Mouse (Mus musculus) limb, embryonic 12.5 days (tissue): ENCODE results near the gene Apex2. TPM values are rescaled to one million over a fixed set of nuclear protein-coding genes. Genes with fewer than 3 reads are reported as not detected.

Source experiments
- ATAC-seq: fragments of 200-750 bp; cut with Nextera tagmentation; 2 replicates; pipeline ENCODE4 v1.8.0; 2017; ENCODE audit warnings: low read depth, moderate TSS enrichment; ENCODE audit not compliant: insufficient number of reproducible peaks, insufficient read depth, low FRiP score, low TSS enrichment
- H3K27ac ChIP-seq: fragments of 300-500 bp; sonication (generic); 2 replicates; pipeline ENCODE4 v1.5.1; 2016; ENCODE audit warnings: mild to moderate bottlenecking, moderate library complexity
- H3K27me3 ChIP-seq: fragments of 300-500 bp; sonication (generic); 2 replicates; pipeline ENCODE4 v1.6.1; 2016; ENCODE audit warnings: mild to moderate bottlenecking, moderate library complexity
- H3K36me3 ChIP-seq: fragments of 300-500 bp; sonication (generic); 2 replicates; pipeline ENCODE4 v1.6.1; 2016; ENCODE audit warnings: mild to moderate bottlenecking, moderate library complexity
- H3K4me1 ChIP-seq: fragments of 300-500 bp; sonication (generic); replicated peaks from 2 replicates; pipeline ENCODE4 v1.6.1; 2016
- H3K4me2 ChIP-seq: fragments of 300-500 bp; sonication (generic); 2 replicates; pipeline ENCODE4 v1.6.1; 2016; ENCODE audit warnings: mild to moderate bottlenecking, moderate library complexity
- H3K4me3 ChIP-seq: fragments of 300-500 bp; sonication (generic); replicated peaks from 2 replicates; pipeline ENCODE4 v1.5.1; 2016; ENCODE audit warnings: mild to moderate bottlenecking
- H3K9ac ChIP-seq: fragments of 300-500 bp; sonication (generic); replicated peaks from 2 replicates; pipeline ENCODE4 v1.6.1; 2016; ENCODE audit warnings: mild to moderate bottlenecking, moderate library complexity
- H3K9me3 ChIP-seq: fragments of 300-500 bp; sonication (generic); 2 replicates; pipeline ENCODE4 v1.6.1; 2016; ENCODE audit warnings: mild to moderate bottlenecking, moderate library complexity
- WGBS: fragments of 180-500 bp; shearing (Covaris S2); methylation state at CpG from one replicate; pipeline ENCODE4 v1.1.7; 2016; 5-methylcytosine and 5-hydroxymethylcytosine counted together
- polyA plus RNA-seq: library from polyadenylated mRNA; unstranded; fragments of >200 nt; fragmentation: Nextera tagmentation; extraction: Ambion mirVana; gene quantifications from 2 replicates; pipeline ENCODE4 v1.2.1, GENCODE M21; 2016

Apex2 gene
- polyA plus RNA-seq, result 26.6 and 30.9 TPM in 2 replicates

DNA sequence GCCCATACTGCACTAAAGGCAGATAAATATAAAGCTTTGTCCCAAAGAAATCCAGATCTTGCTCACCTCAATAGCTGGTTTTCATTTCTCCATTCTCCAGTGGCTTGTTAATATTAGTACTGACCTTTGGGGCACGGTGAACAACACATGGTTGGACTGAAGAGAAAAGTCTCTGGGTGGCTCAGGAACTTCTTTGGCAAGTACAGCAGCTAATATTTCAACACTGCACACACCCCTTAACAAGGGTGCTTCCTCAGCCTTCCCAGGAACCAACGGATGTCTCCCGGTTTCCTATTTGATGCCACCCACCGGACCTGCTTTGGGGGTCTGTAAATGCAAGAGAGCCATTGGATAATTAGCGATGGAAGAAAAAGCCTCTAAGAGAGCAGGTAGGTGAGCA, at the start of gene Apex2:
Gene Apex2, minus strand, starts transcription at position 173 of the 400 bp plus-strand sequence.
- H3K27ac ChIP-seq, result no peak within 1 kb of the TSS
- H3K4me1 ChIP-seq, result no peaks in the 10 kb centered on the region
- H3K9me3 ChIP-seq, result no peaks in the 10 kb centered on the region
- peaks cover 12% of the 10 kb centered on the region; the same call in 1 of the 2 replicates for H3K36me3 ChIP-seq
- peak within 1 kb of the TSS; percentile 59 for H3K4me2 ChIP-seq
- peaks cover 21% of the 10 kb centered on the region for H3K27me3 ChIP-seq
- WGBS, result 56% methylated on average over 5 of the region's 5 CpGs
- no peak within 1 kb of the TSS for H3K9ac ChIP-seq
- no peak for ATAC-seq
- peak within 1 kb of the TSS; percentile 50 for H3K4me3 ChIP-seq

DNA sequence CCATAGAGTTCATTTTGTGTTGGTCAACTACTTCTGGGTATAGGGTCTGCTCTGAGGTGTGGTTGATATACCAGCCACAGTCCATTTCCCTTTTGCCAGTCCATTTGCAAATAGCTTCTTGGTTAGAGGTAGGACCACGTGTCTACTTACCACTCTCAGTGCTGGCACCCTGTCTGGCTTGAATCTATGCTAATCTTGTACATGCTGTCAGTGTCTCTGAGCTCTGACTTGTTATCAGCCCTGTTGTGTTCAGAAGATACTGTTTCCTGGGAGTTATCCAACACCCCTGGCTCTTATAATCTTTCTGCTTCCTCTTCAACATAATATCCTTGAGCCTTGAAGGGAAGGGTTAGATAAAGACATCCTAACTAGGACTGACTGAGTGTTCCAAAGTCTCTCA, 46.8 kb upstream of the Apex2 start:
- no peaks in the 10 kb centered on the region for H3K4me1 ChIP-seq
- 77% methylated on average over 1 of the region's 1 CpGs for WGBS
- H3K4me2 ChIP-seq, result no peak overlapping the region

DNA sequence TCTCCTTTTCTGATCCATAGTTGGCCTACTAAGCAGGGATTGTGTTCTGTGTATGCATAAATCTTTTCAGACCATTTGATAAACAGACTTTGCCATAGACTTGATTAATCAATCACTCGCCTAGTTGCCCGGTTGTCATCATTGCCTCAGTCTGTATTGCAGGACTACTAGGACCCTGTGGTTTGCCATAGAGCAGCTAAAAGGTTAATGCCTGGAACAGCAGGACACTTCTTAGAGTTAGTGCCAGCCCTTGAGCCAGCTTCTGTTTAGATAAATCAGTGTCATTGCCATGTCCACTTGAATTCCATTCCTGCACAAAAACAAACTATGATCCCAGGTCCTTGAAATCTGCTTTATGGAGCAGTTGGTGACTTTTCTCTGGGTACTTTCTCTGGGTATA, 9.2 kb upstream of the Apex2 start:
- 88% methylated on average over 2 of the region's 2 CpGs for WGBS
- H3K27me3 ChIP-seq, result peaks cover 11% of the 10 kb centered on the region; the same call in 1 of the 2 replicates

More for the DNA sequence above, 46.8 kb upstream of the Apex2 start:
- H3K36me3 ChIP-seq, result no peaks in the 10 kb centered on the region
- H3K27ac ChIP-seq, result no peak overlapping the region
- H3K4me3 ChIP-seq, result no peak overlapping the region
- no peak for ATAC-seq
- H3K9ac ChIP-seq, result no peak overlapping the region
- H3K27me3 ChIP-seq, result 0 out of 2 replicates have a peak, but pooled peaks cover under 1% of the 10 kb centered on the region
- H3K9me3 ChIP-seq, result no peaks in the 10 kb centered on the region

DNA sequence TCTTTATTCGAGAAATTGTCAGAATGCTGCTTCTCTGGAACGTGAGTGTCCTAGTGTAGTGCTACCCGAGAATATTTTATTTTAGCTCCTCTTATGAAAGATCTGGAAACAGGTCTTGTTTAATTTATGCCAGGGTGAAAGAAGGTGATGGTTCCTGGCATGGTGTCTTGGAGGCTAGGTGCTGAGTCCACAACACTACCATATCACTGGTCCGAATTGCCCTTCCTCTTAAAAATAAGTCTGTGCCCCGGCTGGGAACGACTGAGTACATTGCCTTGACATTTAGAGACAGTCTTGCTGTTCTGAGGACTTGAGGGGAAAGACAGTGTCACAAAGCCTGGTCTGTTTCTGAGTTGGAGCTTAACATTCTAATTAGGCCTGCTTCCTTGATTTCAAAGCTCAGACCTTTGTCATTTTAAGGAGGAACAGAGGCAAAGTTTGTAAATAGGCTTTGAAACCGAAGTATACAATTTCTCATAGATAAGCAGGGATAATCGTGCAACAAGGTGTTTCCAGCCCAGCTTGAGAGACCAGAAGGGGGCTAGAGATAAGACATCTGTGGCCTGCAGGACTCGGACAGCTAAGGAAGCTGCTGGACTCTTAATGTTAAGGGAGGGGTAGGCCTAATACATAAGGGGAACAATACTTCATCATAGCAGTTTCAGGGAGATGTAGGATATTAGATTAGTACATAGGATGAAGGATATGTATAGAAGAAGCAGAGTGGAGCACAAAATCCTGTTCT, 5.5 kb upstream of the Apex2 start:
- Histone ChIP-seq H3K27me3 (peaks cover 19% of the 10 kb centered on the region; the same call in 1 of the 2 replicates), H3K4me2 (no peak overlapping the region), H3K9ac (no peak overlapping the region), H3K9me3 (no peaks in the 10 kb centered on the region), H3K4me3 (no peak overlapping the region), H3K27ac (no peak overlapping the region), H3K4me1 (no peaks in the 10 kb centered on the region), H3K36me3 (no peaks in the 10 kb centered on the region)
- 86% methylated on average over 9 of the region's 9 CpGs for WGBS
- no peak for ATAC-seq

More for the DNA sequence above, 9.2 kb upstream of the Apex2 start:
- Histone ChIP-seq H3K4me3 (no peak overlapping the region), H3K9me3 (no peaks in the 10 kb centered on the region), H3K4me2 (no peak overlapping the region), H3K27ac (no peak overlapping the region), H3K4me1 (no peaks in the 10 kb centered on the region), H3K36me3 (no peaks in the 10 kb centered on the region), H3K9ac (no peak overlapping the region)
- ATAC-seq, result no peak

DNA sequence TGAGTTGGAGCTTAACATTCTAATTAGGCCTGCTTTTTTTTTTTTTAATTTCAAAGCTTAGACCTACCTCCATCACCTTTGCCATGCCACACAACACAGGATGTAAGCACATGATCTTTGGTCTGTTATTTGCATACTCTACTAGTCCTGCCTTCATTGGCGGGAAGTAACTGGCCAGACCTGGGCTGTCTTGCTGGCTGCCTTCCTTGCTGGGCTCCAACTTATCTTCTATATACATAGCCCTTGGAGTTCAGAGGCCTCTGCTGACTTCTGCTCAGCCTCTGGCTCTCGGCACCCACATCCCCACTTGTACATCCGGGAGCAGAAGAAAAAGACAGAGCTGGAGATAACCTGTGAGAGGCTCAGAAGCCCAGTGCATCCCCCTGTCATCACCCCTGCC, 4.5 kb upstream of the Apex2 start:
- H3K9ac ChIP-seq, result no peak overlapping the region
- H3K9me3 ChIP-seq, result no peaks in the 10 kb centered on the region
- peaks cover 19% of the 10 kb centered on the region; the same call in 1 of the 2 replicates for H3K27me3 ChIP-seq
- no peaks in the 10 kb centered on the region for H3K4me1 ChIP-seq
- H3K36me3 ChIP-seq, result no peaks in the 10 kb centered on the region
- H3K4me3 ChIP-seq, result no peak overlapping the region
- no peak for ATAC-seq
- H3K27ac ChIP-seq, result no peak overlapping the region
- 86% methylated on average over 3 of the region's 3 CpGs for WGBS
- no peak overlapping the region for H3K4me2 ChIP-seq

DNA sequence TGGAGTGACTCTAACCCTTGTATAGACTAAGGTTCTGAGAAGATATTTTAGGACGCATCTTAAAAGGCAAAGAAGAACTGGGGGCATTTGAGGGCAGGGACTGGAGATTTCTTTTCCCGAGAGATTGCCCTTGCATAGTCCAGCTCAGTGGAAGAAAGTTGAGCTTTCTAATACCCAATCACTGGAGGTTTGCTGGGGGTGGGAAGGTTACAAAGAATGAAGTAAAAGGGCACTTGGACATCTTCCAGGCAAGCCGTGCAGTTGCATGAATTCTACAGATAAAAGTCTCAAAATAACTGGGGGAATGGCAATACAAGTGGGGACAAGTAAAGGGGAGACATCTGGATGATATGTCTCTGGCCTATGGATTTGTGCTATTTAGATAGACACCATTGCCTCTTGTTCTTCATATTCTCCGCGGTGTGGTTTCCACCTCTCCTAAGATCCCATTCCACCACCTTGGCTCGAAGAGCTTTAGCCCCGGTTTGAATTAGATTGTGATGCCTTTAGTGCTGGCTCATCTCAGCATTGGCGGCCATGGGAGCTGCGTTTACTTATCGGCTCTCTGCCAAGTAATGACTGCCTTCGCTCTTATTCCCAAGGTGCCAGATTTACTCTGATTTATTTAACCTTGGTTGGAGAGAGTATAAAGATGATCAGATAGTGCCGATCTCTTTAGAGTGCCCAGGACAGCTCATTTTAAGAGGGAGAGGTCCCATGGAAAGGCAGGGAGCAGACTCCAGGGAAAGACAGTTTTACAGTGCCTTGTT, 3.8 kb upstream of the Apex2 start:
- no peak for ATAC-seq
- no peak overlapping the region for H3K4me3 ChIP-seq
- H3K36me3 ChIP-seq, result no peaks in the 10 kb centered on the region
- no peaks in the 10 kb centered on the region for H3K9me3 ChIP-seq
- 79% methylated on average over 12 of the region's 12 CpGs for WGBS
- no peak overlapping the region for H3K9ac ChIP-seq
- peaks cover 19% of the 10 kb centered on the region; the same call in 1 of the 2 replicates for H3K27me3 ChIP-seq
- no peak overlapping the region for H3K27ac ChIP-seq
- H3K4me1 ChIP-seq, result no peaks in the 10 kb centered on the region
- H3K4me2 ChIP-seq, result no peak overlapping the region

DNA sequence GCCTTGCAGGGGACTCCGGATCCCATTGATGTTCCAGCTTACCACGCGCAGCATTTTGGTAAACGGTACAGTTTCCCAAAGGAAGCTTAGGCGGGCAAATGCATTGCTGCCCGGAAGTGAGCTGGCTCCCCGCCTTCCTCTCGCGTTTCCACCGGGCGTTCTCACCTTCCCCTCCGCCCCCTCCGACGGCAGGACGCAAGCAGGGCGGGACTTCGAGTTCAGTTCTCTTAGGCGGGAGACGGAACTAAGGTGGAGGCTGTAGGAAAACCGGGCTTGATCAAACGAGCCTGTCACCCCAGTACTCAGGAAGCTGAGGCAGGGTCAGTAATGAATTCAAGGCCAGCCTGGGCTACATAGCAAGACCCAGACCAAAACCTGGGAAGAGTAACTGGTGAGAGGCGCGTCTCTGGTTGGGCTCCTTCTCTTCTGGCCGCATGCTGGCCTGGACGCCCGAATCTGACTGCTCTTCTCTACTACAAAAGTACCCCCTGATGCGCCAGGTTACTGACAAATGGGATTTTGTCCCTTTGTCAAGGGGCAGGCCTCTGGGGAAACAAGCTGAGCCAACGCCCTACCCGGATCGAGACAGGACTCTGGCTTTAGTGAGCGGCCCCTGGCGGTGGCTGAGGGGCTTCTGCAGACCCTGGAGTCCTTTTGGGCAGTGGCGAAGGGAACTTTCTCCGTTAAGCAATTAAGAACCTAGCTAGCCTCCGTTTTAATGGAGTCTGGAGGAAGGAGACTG, 1.5 kb downstream of the Apex2 start, which contains the start of gene Pfkfb1:
Gene Pfkfb1, plus strand, starts transcription at position 207 of the 742 bp plus-strand sequence.
- H3K4me1 ChIP-seq, result no peaks in the 10 kb centered on the region
- ATAC-seq, result peak; percentile 94
- H3K36me3 ChIP-seq, result peaks cover 18% of the 10 kb centered on the region; the same call in 1 of the 2 replicates
- WGBS, result 19% methylated on average over 35 of the region's 35 CpGs
- H3K9ac ChIP-seq, result peak within 1 kb of the TSS; percentile 66
- H3K27me3 ChIP-seq, result peaks cover 15% of the 10 kb centered on the region
- H3K4me3 ChIP-seq, result peak within 1 kb of the TSS; percentile 50
- H3K4me2 ChIP-seq, result peak within 1 kb of the TSS; percentile 59
- peak within 1 kb of the TSS; percentile 83 for H3K27ac ChIP-seq
- H3K9me3 ChIP-seq, result no peaks in the 10 kb centered on the region

DNA sequence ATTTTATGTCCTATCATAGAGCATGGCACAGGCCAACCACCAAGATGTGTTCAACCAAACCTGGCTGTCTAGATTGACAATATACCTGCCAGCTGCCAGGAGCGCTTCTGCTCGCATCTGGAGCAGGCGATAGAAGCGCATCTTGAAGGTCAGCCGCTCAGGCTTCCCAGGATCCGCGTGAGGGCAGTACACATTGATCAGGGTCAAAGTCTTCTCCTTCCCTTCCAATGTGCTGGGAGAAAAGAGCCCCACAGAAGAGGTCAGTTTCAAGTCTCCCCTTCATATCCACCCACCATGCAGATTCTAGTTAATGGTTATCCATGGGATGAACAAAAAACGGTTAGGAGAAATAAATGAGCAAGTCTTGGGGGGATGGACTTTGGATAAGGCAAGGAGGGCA, 4.6 kb downstream of the Apex2 start:
- no peaks in the 10 kb centered on the region for H3K4me1 ChIP-seq
- ATAC-seq, result no peak
- WGBS, result 91% methylated on average over 8 of the region's 8 CpGs
- H3K27me3 ChIP-seq, result peaks cover 8% of the 10 kb centered on the region
- H3K27ac ChIP-seq, result no peak overlapping the region
- H3K4me2 ChIP-seq, result no peak overlapping the region
- peaks cover 37% of the 10 kb centered on the region for H3K36me3 ChIP-seq
- no peak overlapping the region for H3K9ac ChIP-seq
- H3K4me3 ChIP-seq, result no peak overlapping the region
- H3K9me3 ChIP-seq, result no peaks in the 10 kb centered on the region

DNA sequence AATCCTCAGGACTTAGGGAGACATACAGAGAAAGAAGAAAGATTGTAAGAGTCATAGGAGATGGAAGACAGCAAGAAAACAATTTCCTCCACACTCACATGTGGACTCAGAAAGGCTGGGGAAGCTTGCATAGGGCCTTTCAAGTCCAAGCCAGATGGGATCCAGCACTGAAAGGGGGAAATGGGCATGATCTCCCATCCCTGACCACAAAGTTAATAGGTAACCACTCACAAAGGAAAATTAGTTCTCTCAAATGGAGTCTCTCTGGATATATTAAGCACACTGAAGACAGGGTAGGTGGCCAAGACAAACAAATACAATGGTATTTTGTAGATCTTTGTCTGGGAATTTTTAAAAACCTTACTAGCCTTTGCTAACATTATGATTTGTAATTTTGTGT, 7.7 kb downstream of the Apex2 start:
- peaks cover 40% of the 10 kb centered on the region for H3K36me3 ChIP-seq

DNA sequence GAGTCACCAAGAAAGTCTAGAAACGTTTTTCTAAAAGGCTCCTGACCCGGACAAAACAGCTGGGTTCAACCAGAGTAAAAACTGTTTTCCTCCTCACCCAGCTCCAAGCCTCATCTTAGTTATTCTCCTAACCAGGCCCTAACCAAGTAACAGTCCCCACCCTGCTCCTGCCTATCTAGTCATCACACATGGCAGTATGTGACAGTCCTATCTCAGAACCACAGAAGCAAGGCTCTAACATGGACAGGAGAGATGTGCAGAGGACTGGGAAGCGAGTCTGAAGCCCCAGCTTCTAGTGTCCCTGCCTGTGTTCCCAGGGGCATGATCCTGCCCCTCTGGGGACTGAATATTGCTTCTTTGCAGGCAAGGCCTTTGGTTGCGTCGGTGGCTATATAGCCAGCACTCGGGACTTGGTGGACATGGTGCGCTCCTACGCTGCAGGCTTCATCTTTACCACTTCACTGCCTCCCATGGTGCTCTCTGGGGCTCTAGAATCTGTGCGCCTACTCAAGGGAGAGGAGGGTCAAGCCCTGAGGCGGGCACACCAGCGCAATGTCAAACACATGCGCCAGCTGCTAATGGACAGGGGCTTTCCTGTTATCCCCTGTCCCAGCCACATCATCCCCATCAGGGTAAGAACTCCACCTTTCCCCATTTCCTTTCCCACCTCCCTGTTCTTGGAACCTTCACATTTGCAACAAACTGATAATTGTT, 24.9 kb downstream of the Apex2 start:
- no peaks in the 10 kb centered on the region for H3K9me3 ChIP-seq
- 90% methylated on average over 12 of the region's 12 CpGs for WGBS
- no peak overlapping the region for H3K4me3 ChIP-seq
- ATAC-seq, result no peak
- no peak overlapping the region for H3K27ac ChIP-seq
- H3K36me3 ChIP-seq, result peaks cover 9% of the 10 kb centered on the region
- peaks cover 3% of the 10 kb centered on the region; the same call in 1 of the 2 replicates for H3K27me3 ChIP-seq
- no peaks in the 10 kb centered on the region for H3K4me1 ChIP-seq
- H3K4me2 ChIP-seq, result no peak overlapping the region
- H3K9ac ChIP-seq, result no peak overlapping the region

More for the DNA sequence above, 7.7 kb downstream of the Apex2 start:
- ATAC-seq, result no peak
- no peak overlapping the region for H3K9ac ChIP-seq
- no peak overlapping the region for H3K27ac ChIP-seq
- 0 out of 2 replicates have a peak, but pooled peaks cover 3% of the 10 kb centered on the region for H3K27me3 ChIP-seq
- no peak overlapping the region for H3K4me2 ChIP-seq
- no peaks in the 10 kb centered on the region for H3K4me1 ChIP-seq
- H3K4me3 ChIP-seq, result no peak overlapping the region
- H3K9me3 ChIP-seq, result no peaks in the 10 kb centered on the region
